Mouse (Mus musculus) myocyte (in vitro differentiated cells): ENCODE data around the gene Ang.

Experiments used
- TCF12 ChIP-seq: IDR thresholded peaks from one replicate; pipeline ENCODE4 v1.6.1; 2011; ENCODE audit warnings: mild to moderate bottlenecking, control low read depth; ENCODE audit not compliant: poor library complexity, insufficient read depth, severe bottlenecking
- TCF3 ChIP-seq: IDR thresholded peaks from one replicate; pipeline ENCODE4 v1.6.1; 2011; ENCODE audit warnings: low read depth, control low read depth; ENCODE audit not compliant: insufficient read length
- USF1 ChIP-seq: IDR thresholded peaks from one replicate; pipeline ENCODE4 v1.6.1; 2011; ENCODE audit warnings: low read depth, mild to moderate bottlenecking, control low read depth, moderate library complexity

GRCm38 (mm10) chr14:51085911-51086310 lies 5.0 kb upstream of the Ang start:
- TF ChIP-seq USF1, result no peak
- no peak for TF ChIP-seq TCF12
- TF ChIP-seq TCF3, result no peak
